Mouse (Mus musculus): ENCODE measurements around the gene Ier3. TPM values are rescaled to one million over a fixed set of nuclear protein-coding genes. Genes with fewer than 3 reads are reported as not detected.

Gene Ier3
- polyA plus RNA-seq, 1 experiment, result 31.3 TPM

DNA sequence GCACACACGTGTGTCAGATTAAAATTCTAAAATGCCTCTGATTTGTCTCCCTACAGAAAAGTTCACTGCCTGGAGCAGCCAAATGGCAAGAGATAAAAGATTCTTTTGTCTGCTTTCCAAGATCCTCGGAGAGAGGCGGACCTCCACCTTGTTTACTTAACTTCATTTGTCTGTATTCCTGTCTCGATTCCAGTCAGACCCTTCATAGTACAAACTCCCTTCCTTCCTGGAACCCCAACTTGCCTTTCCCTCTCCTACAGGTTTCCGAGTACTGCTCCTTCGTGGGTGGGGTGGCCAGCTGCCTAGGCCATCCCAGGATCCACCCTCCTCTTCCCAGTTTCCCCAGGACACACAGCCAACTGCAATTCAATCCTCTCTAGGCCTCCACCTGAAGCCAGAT lies 18.5 kb upstream of the Ier3 start:
- Histone ChIP-seq H3K9ac (ENCODE audit: low read depth, poor library complexity, severe bottlenecking) (no peak overlapping the region), H3K9me3 (replicated peaks; ENCODE audit: control insufficient read depth, insufficient read depth, low read length, poor library complexity, severe bottlenecking) (no peaks in the 10 kb centered on the region), H3K27ac (ENCODE audit: insufficient read depth, low read length) (no peak overlapping the region), H3K27me3 (ENCODE audit: control insufficient read depth, insufficient read depth, low read length, poor library complexity, severe bottlenecking) (no peaks in the 10 kb centered on the region), H3K36me3 (ENCODE audit: control insufficient read depth, insufficient read depth, low read length, poor library complexity, severe bottlenecking) (no peaks in the 10 kb centered on the region), H3K4me1 (ENCODE audit: control insufficient read depth, insufficient read depth, low read length) (peaks cover 2% of the 10 kb centered on the region), H3K4me3 (ENCODE audit: low read depth, low read length) (no peak overlapping the region)
- TF ChIP-seq POLR2A (IDR thresholded peaks at IDR 0.05; ENCODE audit: insufficient read depth, low read length), result no peak

DNA sequence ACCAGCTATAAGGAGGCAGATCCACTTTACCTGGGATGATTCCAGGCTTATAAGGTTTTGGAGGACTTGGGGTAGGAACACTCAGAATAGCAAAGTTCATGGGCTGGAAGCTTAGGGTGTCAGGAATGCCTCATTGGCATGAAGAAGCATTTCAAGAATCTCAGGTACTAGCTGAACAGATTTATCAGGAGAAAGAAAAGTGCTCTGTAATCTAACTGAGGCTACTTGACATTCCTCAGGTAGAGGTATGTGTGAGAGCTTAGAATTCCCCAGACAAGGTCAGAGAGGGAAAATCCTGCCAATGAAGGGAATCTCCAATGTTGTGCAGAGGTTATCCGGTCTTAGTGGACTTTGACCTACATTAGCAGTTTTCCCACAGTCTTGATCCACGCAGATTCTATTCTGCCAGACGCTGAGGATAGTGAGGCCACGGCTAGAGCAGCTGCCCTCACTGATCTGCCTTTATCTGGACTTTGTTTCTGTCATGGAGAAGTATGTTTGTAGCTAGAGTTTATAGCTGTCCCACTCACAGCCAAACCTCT lies 17.6 kb upstream of the Ier3 start:
- Histone ChIP-seq H3K27ac (ENCODE audit: insufficient read depth, low read length) (no peak overlapping the region), H3K27me3 (ENCODE audit: control insufficient read depth, insufficient read depth, low read length, poor library complexity, severe bottlenecking) (no peaks in the 10 kb centered on the region), H3K9ac (ENCODE audit: low read depth, poor library complexity, severe bottlenecking) (no peak overlapping the region), H3K4me3 (ENCODE audit: low read depth, low read length) (no peak overlapping the region), H3K4me1 (ENCODE audit: control insufficient read depth, insufficient read depth, low read length) (peaks cover 2% of the 10 kb centered on the region), H3K9me3 (replicated peaks; ENCODE audit: control insufficient read depth, insufficient read depth, low read length, poor library complexity, severe bottlenecking) (no peaks in the 10 kb centered on the region), H3K36me3 (ENCODE audit: control insufficient read depth, insufficient read depth, low read length, poor library complexity, severe bottlenecking) (no peaks in the 10 kb centered on the region)
- TF ChIP-seq CTCF (IDR thresholded peaks at IDR 0.05; ENCODE audit: low read depth, low read length) (no peak), EP300 (IDR thresholded peaks at IDR 0.05; ENCODE audit: insufficient read depth, low read depth, low read length) (no peak), POLR2A (IDR thresholded peaks at IDR 0.05; ENCODE audit: insufficient read depth, low read length) (no peak)

DNA sequence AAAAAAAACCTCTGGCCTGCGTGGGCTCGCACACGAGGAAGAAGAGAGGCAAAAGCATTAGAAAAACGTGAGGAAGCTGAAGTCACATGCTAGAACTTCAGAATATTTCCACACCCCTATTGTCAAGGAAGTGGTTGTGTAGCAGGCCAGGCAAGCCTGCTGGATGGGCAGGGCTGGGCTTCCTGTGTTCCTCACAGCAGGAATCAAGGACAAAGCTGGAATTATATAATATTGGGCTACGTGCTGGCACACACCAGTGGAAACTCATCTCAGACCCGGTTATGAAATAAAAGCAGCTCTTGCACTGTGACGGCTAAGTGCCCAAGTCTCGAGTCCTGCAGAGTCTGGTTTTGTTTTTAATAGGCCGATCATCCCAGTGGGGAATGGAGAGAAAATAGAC lies 13.4 kb upstream of the Ier3 start:
- Histone ChIP-seq H3K4me1 (ENCODE audit: control insufficient read depth, insufficient read depth, low read length) (peaks cover 8% of the 10 kb centered on the region), H3K27me3 (ENCODE audit: control insufficient read depth, insufficient read depth, low read length, poor library complexity, severe bottlenecking) (no peaks in the 10 kb centered on the region), H3K27ac (ENCODE audit: insufficient read depth, low read length) (no peak overlapping the region), H3K4me3 (ENCODE audit: low read depth, low read length) (no peak overlapping the region), H3K9me3 (replicated peaks; ENCODE audit: control insufficient read depth, insufficient read depth, low read length, poor library complexity, severe bottlenecking) (no peaks in the 10 kb centered on the region), H3K9ac (ENCODE audit: low read depth, poor library complexity, severe bottlenecking) (no peak overlapping the region), H3K36me3 (ENCODE audit: control insufficient read depth, insufficient read depth, low read length, poor library complexity, severe bottlenecking) (no peaks in the 10 kb centered on the region)
- TF ChIP-seq EP300 (IDR thresholded peaks at IDR 0.05; ENCODE audit: insufficient read depth, low read depth, low read length) (no peak), POLR2A (IDR thresholded peaks at IDR 0.05; ENCODE audit: insufficient read depth, low read length) (no peak), CTCF (IDR thresholded peaks at IDR 0.05; ENCODE audit: low read depth, low read length) (no peak)

DNA sequence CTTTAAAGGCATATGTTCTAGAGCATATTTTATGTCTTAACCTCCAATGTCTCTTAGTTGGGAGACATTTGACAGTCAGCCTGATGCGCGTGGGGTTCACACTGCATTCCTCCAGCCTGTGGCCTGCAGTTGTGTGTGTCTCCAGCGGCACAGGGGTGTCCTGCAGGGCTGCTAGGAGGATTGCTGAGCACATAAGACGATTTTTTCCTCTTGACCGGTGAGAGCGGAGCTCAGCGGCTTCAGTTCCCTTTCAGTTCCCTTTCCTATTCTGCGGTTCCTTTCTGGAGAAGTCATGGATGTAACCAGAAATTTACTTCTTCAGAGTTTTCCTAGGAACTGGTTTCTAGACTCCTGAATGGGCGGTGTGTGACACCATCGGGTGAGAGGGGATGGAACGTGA lies 12.1 kb upstream of the Ier3 start:
- H3K9ac ChIP-seq (ENCODE audit: low read depth, poor library complexity, severe bottlenecking), result no peak overlapping the region
- H3K4me3 ChIP-seq (ENCODE audit: low read depth, low read length), result no peak overlapping the region
- TF ChIP-seq POLR2A (IDR thresholded peaks at IDR 0.05; ENCODE audit: insufficient read depth, low read length) (no peak), CTCF (IDR thresholded peaks at IDR 0.05; ENCODE audit: low read depth, low read length) (no peak), EP300 (IDR thresholded peaks at IDR 0.05; ENCODE audit: insufficient read depth, low read depth, low read length) (no peak)
- H3K9me3 ChIP-seq (replicated peaks; ENCODE audit: control insufficient read depth, insufficient read depth, low read length, poor library complexity, severe bottlenecking), result no peaks in the 10 kb centered on the region
- H3K4me1 ChIP-seq (ENCODE audit: control insufficient read depth, insufficient read depth, low read length), result peaks cover 13% of the 10 kb centered on the region
- H3K27ac ChIP-seq (ENCODE audit: insufficient read depth, low read length), result no peak overlapping the region
- no peaks in the 10 kb centered on the region for H3K27me3 ChIP-seq (ENCODE audit: control insufficient read depth, insufficient read depth, low read length, poor library complexity, severe bottlenecking)
- no peaks in the 10 kb centered on the region for H3K36me3 ChIP-seq (ENCODE audit: control insufficient read depth, insufficient read depth, low read length, poor library complexity, severe bottlenecking)

DNA sequence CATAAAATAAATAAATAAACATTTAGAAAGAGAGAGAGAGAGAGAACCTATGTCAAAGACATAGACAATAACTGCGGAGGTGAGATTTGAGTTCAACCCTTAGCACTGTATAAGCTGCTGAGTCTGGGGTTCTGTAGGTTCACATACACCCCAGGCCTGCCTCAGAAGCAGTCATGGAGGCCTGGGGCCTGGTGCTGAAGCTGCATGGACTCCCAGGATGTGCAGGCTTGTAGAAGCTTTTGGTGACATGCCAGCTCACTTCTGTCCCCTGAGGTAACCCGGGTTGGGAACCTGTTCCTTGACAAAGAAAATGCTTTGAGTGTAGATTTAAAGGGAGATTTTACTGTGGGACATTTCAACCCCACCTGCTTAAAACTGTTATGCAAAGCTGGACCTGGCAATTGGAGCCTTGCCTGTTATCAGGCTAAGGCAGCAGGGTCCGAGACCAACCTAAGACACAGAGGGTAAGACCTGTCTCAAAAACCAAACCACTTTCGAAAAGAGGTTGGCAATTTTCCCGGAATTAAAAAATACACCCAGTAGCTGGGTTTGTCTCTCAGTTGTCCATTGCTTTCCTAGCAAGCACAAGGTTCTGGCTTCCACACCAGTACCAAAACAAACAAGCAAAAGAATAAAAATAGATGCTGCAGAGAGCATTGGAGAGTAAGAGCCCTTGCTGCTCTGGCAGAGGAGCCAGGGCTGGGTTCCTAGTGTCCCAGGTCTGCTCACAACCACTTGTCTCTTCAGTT lies 10.4 kb upstream of the Ier3 start:
- TF ChIP-seq CTCF (IDR thresholded peaks at IDR 0.05; ENCODE audit: low read depth, low read length) (no peak), POLR2A (IDR thresholded peaks at IDR 0.05; ENCODE audit: insufficient read depth, low read length) (no peak), EP300 (IDR thresholded peaks at IDR 0.05; ENCODE audit: insufficient read depth, low read depth, low read length) (no peak)
- Histone ChIP-seq H3K9ac (ENCODE audit: low read depth, poor library complexity, severe bottlenecking) (no peak overlapping the region), H3K9me3 (replicated peaks; ENCODE audit: control insufficient read depth, insufficient read depth, low read length, poor library complexity, severe bottlenecking) (no peaks in the 10 kb centered on the region)

DNA sequence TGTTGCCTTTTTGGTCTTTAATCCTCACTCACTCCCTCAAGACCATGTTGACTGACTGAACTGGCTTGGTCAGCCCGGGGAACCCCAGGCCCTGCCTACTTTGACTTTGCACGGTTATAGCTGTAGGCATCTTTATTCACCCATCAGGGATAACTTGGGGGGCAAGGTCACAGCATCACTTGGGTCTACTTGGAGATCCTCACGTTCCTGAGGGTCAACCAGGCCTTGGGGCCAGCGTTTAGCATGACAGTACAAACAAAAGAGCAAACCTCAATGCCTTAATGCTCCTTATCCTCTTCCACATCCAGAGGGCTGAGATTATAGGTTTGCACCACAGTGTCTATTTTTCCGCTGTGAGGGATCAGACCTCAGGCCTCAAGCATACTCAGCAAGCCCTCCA lies 9.2 kb upstream of the Ier3 start:
- H3K36me3 ChIP-seq (ENCODE audit: control insufficient read depth, insufficient read depth, low read length, poor library complexity, severe bottlenecking), result no peaks in the 10 kb centered on the region
- TF ChIP-seq CTCF (IDR thresholded peaks at IDR 0.05; ENCODE audit: low read depth, low read length) (no peak), EP300 (IDR thresholded peaks at IDR 0.05; ENCODE audit: insufficient read depth, low read depth, low read length) (peak; percentile 97), POLR2A (IDR thresholded peaks at IDR 0.05; ENCODE audit: insufficient read depth, low read length) (no peak)
- H3K4me3 ChIP-seq (ENCODE audit: low read depth, low read length), result no peak overlapping the region
- H3K4me1 ChIP-seq (ENCODE audit: control insufficient read depth, insufficient read depth, low read length), result peaks cover 14% of the 10 kb centered on the region
- H3K27ac ChIP-seq (ENCODE audit: insufficient read depth, low read length), result peak overlapping the region; percentile 22; the same call in 1 of the 2 replicates
- no peak overlapping the region for H3K9ac ChIP-seq (ENCODE audit: low read depth, poor library complexity, severe bottlenecking)
- H3K9me3 ChIP-seq (replicated peaks; ENCODE audit: control insufficient read depth, insufficient read depth, low read length, poor library complexity, severe bottlenecking), result no peaks in the 10 kb centered on the region
- no peaks in the 10 kb centered on the region for H3K27me3 ChIP-seq (ENCODE audit: control insufficient read depth, insufficient read depth, low read length, poor library complexity, severe bottlenecking)

More for the DNA sequence above, 10.4 kb upstream of the Ier3 start:
- no peaks in the 10 kb centered on the region for H3K36me3 ChIP-seq (ENCODE audit: control insufficient read depth, insufficient read depth, low read length, poor library complexity, severe bottlenecking)
- peaks cover 13% of the 10 kb centered on the region for H3K4me1 ChIP-seq (ENCODE audit: control insufficient read depth, insufficient read depth, low read length)
- 0 out of 2 replicates have a peak overlapping the region, but pooled peaks have one; percentile 9 for H3K27ac ChIP-seq (ENCODE audit: insufficient read depth, low read length)
- H3K27me3 ChIP-seq (ENCODE audit: control insufficient read depth, insufficient read depth, low read length, poor library complexity, severe bottlenecking), result no peaks in the 10 kb centered on the region
- no peak overlapping the region for H3K4me3 ChIP-seq (ENCODE audit: low read depth, low read length)

All from ES-Bruce4 (cell line).